Mouse (Mus musculus) lung, postnatal 14 days (tissue): ENCODE measurements around the gene Coq7.

Experiments used
- DNase-seq: peaks from one replicate; pipeline ENCODE4 v3.0.0; 2021

The Coq7 gene

GRCm38 (mm10) chr7:118461400-118462136, 71.6 kb downstream of the Coq7 start:
- DNase-seq = no peak
